Mouse (Mus musculus): Measurements from ENCODE around the gene Mapt. TPM values are rescaled to one million over a fixed set of nuclear protein-coding genes. Genes with fewer than 3 reads are reported as not detected.

Mapt gene
- total and polyA plus RNA-seq, 3 experiments, result 59.1 to 270 (median 95.3) TPM

GRCm38 (mm10) chr11:104315703-104316102 is 84.5 kb downstream of the Mapt start:
- peak; percentile 73 for DNase-seq

GRCm38 (mm10) chr11:104316685-104317400 is 85.7 kb downstream of the Mapt start:
- peak; percentile 36 for DNase-seq

GRCm38 (mm10) chr11:104317631-104318030 is 86.4 kb downstream of the Mapt start:
- no peak for DNase-seq

GRCm38 (mm10) chr11:104318940-104319781 is 88.0 kb downstream of the Mapt start:
- peak; percentile 46 for DNase-seq

GRCm38 (mm10) chr11:104320511-104320910 is 89.3 kb downstream of the Mapt start:
- DNase-seq, result no peak

- DNase-seq, result no peak
Observed at GRCm38 (mm10) chr11:104322142-104322541, 91.0 kb downstream of the Mapt start.

GRCm38 (mm10) chr11:104327462-104327861 is 96.3 kb downstream of the Mapt start:
- DNase-seq, result no peak

- DNase-seq, result no peak
Observed at GRCm38 (mm10) chr11:104327946-104328345, 96.8 kb downstream of the Mapt start.

GRCm38 (mm10) chr11:104329185-104329926 is 98.2 kb downstream of the Mapt start:
- no peak for DNase-seq

GRCm38 (mm10) chr11:104330151-104330550 is 99.0 kb downstream of the Mapt start:
- peak; percentile 34 for DNase-seq

- no peak for DNase-seq
Observed at GRCm38 (mm10) chr11:104331208-104331607, 100.0 kb downstream of the Mapt start.

- DNase-seq, result no peak
Observed at GRCm38 (mm10) chr11:104332105-104332504, 100.9 kb downstream of the Mapt start.

GRCm38 (mm10) chr11:104334115-104334514 is 102.9 kb downstream of the Mapt start:
- DNase-seq, result no peak

- no peak for DNase-seq
Observed at GRCm38 (mm10) chr11:104334946-104335345, 103.8 kb downstream of the Mapt start.

GRCm38 (mm10) chr11:104346931-104347330 is 115.7 kb downstream of the Mapt start:
- DNase-seq, result no peak

GRCm38 (mm10) chr11:104361790-104362189 is 130.6 kb downstream of the Mapt start:
- DNase-seq, result no peak

- no peak for DNase-seq
Observed at GRCm38 (mm10) chr11:104362704-104363103, 131.5 kb downstream of the Mapt start.

GRCm38 (mm10) chr11:104363823-104364600 is 132.8 kb downstream of the Mapt start:
- DNase-seq, result no peak

- no peak for DNase-seq
Observed at GRCm38 (mm10) chr11:104367486-104368190, 136.4 kb downstream of the Mapt start.

- DNase-seq, result no peak
Observed at GRCm38 (mm10) chr11:104376291-104376690, 145.1 kb downstream of the Mapt start.

GRCm38 (mm10) chr11:104379635-104380034 is 148.4 kb downstream of the Mapt start:
- peak; percentile 30 for DNase-seq

All from adrenal gland, adult 2 months (tissue).